Mouse (Mus musculus) midbrain, embryonic 15.5 days (tissue): Measurements from ENCODE around the gene Taar8b. TPM values are rescaled to one million over a fixed set of nuclear protein-coding genes. Genes with fewer than 3 reads are reported as not detected.
"Not testable (repeated sequence)": the region's sequence is repeated elsewhere in the genome, so short reads cannot be mapped to it uniquely, and the experiment has no call there.

Experiments used
- ATAC-seq: fragments of 200-750 bp; cut with Nextera tagmentation; replicated peaks from 2 replicates; pipeline ENCODE4 v1.8.0; 2017; ENCODE audit warnings: moderate TSS enrichment
- H3K27ac ChIP-seq: fragments of 300-500 bp; sonication (generic); 2 replicates; pipeline ENCODE4 v1.5.1; 2015; ENCODE audit warnings: mild to moderate bottlenecking, inconsistent platforms
- H3K27me3 ChIP-seq: fragments of 300-500 bp; sonication (generic); replicated peaks from 2 replicates; pipeline ENCODE4 v1.6.1; 2015; ENCODE audit warnings: inconsistent platforms
- H3K36me3 ChIP-seq: fragments of 300-500 bp; sonication (generic); replicated peaks from 2 replicates; pipeline ENCODE4 v1.6.1; 2015; ENCODE audit warnings: inconsistent platforms
- H3K4me1 ChIP-seq: fragments of 300-500 bp; sonication (generic); 2 replicates; pipeline ENCODE4 v1.6.1; 2015; ENCODE audit warnings: inconsistent platforms
- H3K4me2 ChIP-seq: fragments of 300-500 bp; sonication (generic); 2 replicates; pipeline ENCODE4 v1.6.1; 2015; ENCODE audit warnings: inconsistent platforms, mild to moderate bottlenecking, moderate library complexity
- H3K4me3 ChIP-seq: fragments of 300-500 bp; sonication (generic); 2 replicates; pipeline ENCODE4 v1.5.1; 2015; ENCODE audit warnings: mild to moderate bottlenecking, inconsistent platforms
- H3K9ac ChIP-seq: fragments of 300-500 bp; sonication (generic); 2 replicates; pipeline ENCODE4 v1.6.1; 2015; ENCODE audit warnings: mild to moderate bottlenecking, inconsistent platforms
- H3K9me3 ChIP-seq: fragments of 300-500 bp; sonication (generic); 2 replicates; pipeline ENCODE4 v1.6.1; 2016; ENCODE audit warnings: inconsistent platforms
- WGBS: fragments of 180-500 bp; shearing (Covaris S2); methylation state at CpG from one replicate; pipeline ENCODE4 v1.1.7; 2015; ENCODE audit warnings: mixed read lengths; 5-methylcytosine and 5-hydroxymethylcytosine counted together
- polyA plus RNA-seq: library from polyadenylated mRNA; unstranded; fragments of >200 nt; fragmentation: Nextera tagmentation; extraction: Ambion mirVana; gene quantifications from 2 replicates; pipeline ENCODE4 v1.2.1, GENCODE M21; 2015

The Taar8b gene
- not detected in 2 replicates for polyA plus RNA-seq

DNA sequence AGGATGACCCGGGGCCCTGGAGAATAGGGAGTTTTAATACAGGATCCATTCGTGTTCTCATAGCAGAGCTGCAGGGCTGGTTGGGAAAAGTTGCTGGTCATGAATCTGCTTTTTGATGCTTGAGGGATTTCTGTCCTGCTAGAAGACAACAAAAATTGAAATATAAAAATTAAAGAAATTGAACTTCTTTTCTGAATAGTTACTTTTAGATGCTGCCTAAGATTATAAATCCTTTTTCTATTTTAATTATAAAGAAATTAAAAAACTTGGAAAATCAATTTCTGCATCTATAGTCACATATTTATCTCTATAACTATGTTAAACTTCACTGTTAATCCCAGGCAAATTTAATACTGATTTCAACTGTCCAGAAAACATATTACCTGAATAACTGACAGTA lies at the start of gene Taar8b:
Gene Taar8b, minus strand, starts transcription at position 101 of the 400 bp plus-strand sequence.
- no peak within 1 kb of the TSS for H3K9ac ChIP-seq
- 68% methylated on average over 2 of the region's 2 CpGs for WGBS
- no peaks in the 10 kb centered on the region for H3K4me1 ChIP-seq
- no peak within 1 kb of the TSS for H3K4me2 ChIP-seq
- no peak within 1 kb of the TSS for H3K4me3 ChIP-seq
- H3K27me3 ChIP-seq, result no peaks in the 10 kb centered on the region
- H3K27ac ChIP-seq, result no peak within 1 kb of the TSS
- no peak for ATAC-seq
- no peaks in the 10 kb centered on the region for H3K36me3 ChIP-seq
- no peaks in the 10 kb centered on the region for H3K9me3 ChIP-seq

DNA sequence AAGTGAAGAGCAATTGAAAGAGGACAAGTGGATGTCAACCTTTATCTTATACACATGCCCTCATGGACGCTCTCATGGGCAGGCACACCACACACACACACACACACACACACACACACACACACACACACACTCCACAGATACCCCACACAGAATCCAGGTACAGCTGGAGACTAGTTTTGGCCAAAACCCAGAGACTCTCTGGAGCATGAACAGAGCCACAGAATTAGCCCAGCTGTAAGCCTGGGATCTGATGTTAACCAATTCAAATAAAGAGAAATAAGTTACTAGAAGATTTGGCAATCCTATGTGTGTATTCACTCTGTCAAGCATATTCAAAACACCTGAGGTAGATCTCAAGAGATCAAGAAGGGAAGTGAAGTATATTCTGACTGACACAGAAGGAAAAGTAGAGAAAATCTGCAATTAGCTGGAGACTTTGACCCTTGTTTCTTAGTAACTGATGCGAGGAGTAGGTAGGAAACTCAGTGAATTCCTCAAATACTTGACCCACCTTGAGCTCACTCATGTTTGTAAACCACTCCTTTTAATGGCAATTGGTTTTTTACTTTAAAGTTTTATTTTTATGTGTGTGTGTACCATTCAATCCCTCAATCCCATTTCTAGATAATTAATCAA lies 46.6 kb upstream of the Taar8b start:
- Histone ChIP-seq H3K4me3 (no peak overlapping the region), H3K4me2 (no peak overlapping the region), H3K9ac (no peak overlapping the region), H3K27ac (no peak overlapping the region), H3K36me3 (no peaks in the 10 kb centered on the region), H3K4me1 (no peaks in the 10 kb centered on the region), H3K27me3 (no peaks in the 10 kb centered on the region), H3K9me3 (no peaks in the 10 kb centered on the region)
- no peak for ATAC-seq
- WGBS, result 82% methylated on average over 2 of the region's 2 CpGs

DNA sequence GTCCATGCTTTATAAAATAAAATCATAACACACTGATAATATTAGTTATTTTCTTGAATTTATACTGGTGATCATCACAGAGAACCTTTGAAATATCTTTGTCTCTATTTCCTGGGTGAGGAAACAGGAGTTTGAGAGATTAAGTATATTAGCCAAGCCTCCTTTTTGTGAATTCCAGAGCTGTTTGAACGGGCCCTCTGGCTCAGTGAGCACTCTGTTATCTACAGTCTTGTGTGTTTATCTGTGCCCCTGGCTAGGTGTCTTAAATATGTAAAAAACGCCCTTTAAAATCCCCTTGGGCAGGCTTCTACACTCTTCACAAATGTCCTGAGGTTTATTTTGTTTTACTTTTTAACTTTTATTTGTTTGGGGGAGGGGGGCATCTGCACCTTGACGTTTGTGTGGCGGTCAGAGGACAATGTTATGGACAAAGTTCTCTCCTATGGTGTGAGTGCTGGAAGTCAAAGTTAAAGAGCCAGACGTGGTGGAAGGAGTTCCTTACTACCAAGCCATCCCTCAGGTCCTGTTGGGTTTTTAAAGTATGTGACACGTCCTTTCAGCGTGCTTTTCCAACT lies 42.1 kb upstream of the Taar8b start:
- no peaks in the 10 kb centered on the region for H3K27me3 ChIP-seq
- WGBS, result 68% methylated on average over 7 of the region's 7 CpGs
- no peak for ATAC-seq
- no peak overlapping the region for H3K27ac ChIP-seq
- no peak overlapping the region for H3K4me3 ChIP-seq
- no peak overlapping the region for H3K4me2 ChIP-seq
- H3K4me1 ChIP-seq, result no peaks in the 10 kb centered on the region
- no peak overlapping the region for H3K9ac ChIP-seq
- H3K36me3 ChIP-seq, result no peaks in the 10 kb centered on the region
- no peaks in the 10 kb centered on the region for H3K9me3 ChIP-seq

GRCm38 (mm10) chr10:24133132-24133531 lies 41.0 kb upstream of the Taar8b start:
- no peak for ATAC-seq
- Histone ChIP-seq H3K27me3 (no peaks in the 10 kb centered on the region), H3K4me3 (no peak overlapping the region), H3K27ac (no peak overlapping the region), H3K9ac (no peak overlapping the region), H3K9me3 (no peaks in the 10 kb centered on the region), H3K4me1 (no peaks in the 10 kb centered on the region), H3K36me3 (no peaks in the 10 kb centered on the region), H3K4me2 (no peak overlapping the region)
- 58% methylated on average over 2 of the region's 2 CpGs for WGBS

DNA sequence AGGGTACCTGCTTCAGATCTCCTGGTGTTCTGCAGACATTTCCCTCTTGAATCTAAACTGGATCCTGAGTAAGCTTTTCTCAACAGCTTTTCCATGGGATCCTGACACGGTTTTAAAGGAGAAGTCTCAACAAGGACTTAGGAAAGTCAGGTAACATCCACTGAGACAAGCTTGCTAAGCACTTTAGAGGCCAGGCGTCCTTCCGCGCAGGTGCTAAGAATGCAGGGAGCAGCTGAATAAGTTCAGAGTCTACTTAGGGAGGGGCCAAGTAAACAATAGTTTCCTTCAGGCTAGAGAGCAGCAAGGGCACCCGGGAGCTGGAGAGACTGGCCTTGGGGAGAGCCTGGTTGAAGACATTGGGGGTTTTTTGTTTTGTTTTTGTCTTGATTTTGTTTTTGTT lies 40.2 kb upstream of the Taar8b start:
- H3K9ac ChIP-seq, result no peak overlapping the region
- H3K4me1 ChIP-seq, result no peaks in the 10 kb centered on the region
- no peak overlapping the region for H3K27ac ChIP-seq
- H3K4me3 ChIP-seq, result no peak overlapping the region
- no peaks in the 10 kb centered on the region for H3K36me3 ChIP-seq
- no peak overlapping the region for H3K4me2 ChIP-seq
- 10% methylated on average over 5 of the region's 5 CpGs for WGBS
- no peaks in the 10 kb centered on the region for H3K9me3 ChIP-seq
- H3K27me3 ChIP-seq, result no peaks in the 10 kb centered on the region
- ATAC-seq, result no peak

DNA sequence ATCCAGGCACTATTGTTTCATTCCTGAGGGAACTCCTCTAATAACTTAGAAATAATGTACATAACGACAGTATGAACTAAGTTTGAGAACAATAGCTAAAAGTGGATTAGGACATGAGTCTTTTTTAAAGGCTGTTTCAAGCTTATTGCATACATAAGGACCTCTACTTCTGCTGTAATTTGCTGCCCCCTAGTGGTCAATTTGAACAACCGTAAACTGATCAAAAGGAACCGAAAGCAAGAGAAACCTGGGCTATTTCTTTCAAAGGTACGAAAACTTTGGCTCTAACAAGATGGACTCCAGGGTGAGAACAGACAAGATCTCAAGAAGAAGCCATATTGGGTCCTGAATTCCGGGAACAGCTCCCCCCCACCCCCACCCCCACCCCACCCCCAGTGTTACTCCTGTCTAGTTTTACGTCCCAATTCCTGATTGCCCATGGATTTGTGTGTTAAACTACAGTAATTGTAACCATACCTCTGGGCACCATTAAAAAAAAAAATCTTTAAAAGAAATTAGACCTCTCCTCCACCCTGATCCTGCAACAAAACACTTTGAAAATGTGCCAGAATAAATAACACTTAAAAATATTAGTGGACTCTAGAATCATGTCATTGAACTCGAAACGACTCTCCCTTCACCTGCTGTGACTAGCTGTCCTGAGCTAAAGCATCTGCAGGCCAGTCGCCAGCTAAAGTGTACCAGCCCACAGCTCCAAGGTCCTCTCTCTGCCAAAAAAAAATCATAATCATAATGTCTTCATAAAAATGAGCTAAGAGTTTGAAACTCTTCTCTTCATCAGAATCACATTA lies 39.6 kb upstream of the Taar8b start:
- Histone ChIP-seq H3K27me3 (no peaks in the 10 kb centered on the region), H3K27ac (no peak overlapping the region), H3K36me3 (no peaks in the 10 kb centered on the region), H3K4me3 (no peak overlapping the region), H3K4me2 (no peak overlapping the region), H3K9ac (no peak overlapping the region), H3K4me1 (no peaks in the 10 kb centered on the region), H3K9me3 (no peaks in the 10 kb centered on the region)
- ATAC-seq, result peak; percentile 89
- 25% methylated on average over 9 of the region's 9 CpGs for WGBS

GRCm38 (mm10) chr10:24111116-24111778 lies 19.2 kb upstream of the Taar8b start:
- ATAC-seq, result no peak
- WGBS, result 57% methylated on average over 6 of the region's 6 CpGs
- H3K9ac ChIP-seq, result no peak overlapping the region

GRCm38 (mm10) chr10:24109434-24109833 lies 17.3 kb upstream of the Taar8b start, which contains the start of gene Taar9:
Taar9 (minus strand) TSS chr10:24109534.
- H3K4me2 ChIP-seq, H3K4me1 ChIP-seq, H3K9me3 ChIP-seq, ATAC-seq, H3K27ac ChIP-seq, H3K36me3 ChIP-seq, H3K4me3 ChIP-seq, H3K9ac ChIP-seq, H3K27me3 ChIP-seq: not testable (repeated sequence)
- WGBS, result 88% methylated on average over 8 of the region's 8 CpGs

More at GRCm38 (mm10) chr10:24111116-24111778, 19.2 kb upstream of the Taar8b start:
- no peaks in the 10 kb centered on the region for H3K4me1 ChIP-seq
- no peaks in the 10 kb centered on the region for H3K27me3 ChIP-seq
- H3K4me2 ChIP-seq, result no peak overlapping the region
- H3K36me3 ChIP-seq, result no peaks in the 10 kb centered on the region
- H3K27ac ChIP-seq, result no peak overlapping the region
- no peaks in the 10 kb centered on the region for H3K9me3 ChIP-seq
- H3K4me3 ChIP-seq, result no peak overlapping the region

GRCm38 (mm10) chr10:24108236-24108635 lies 16.1 kb upstream of the Taar8b start:
- H3K9ac ChIP-seq, result no peak overlapping the region
- H3K27me3 ChIP-seq, result no peaks in the 10 kb centered on the region
- WGBS, result 44% methylated on average over 3 of the region's 3 CpGs
- ATAC-seq, result no peak
- no peaks in the 10 kb centered on the region for H3K36me3 ChIP-seq
- no peak overlapping the region for H3K4me3 ChIP-seq
- no peak overlapping the region for H3K4me2 ChIP-seq
- H3K9me3 ChIP-seq, result no peaks in the 10 kb centered on the region
- no peak overlapping the region for H3K27ac ChIP-seq
- no peaks in the 10 kb centered on the region for H3K4me1 ChIP-seq

- Histone ChIP-seq H3K4me3 (no peak overlapping the region), H3K27me3 (no peaks in the 10 kb centered on the region), H3K36me3 (no peaks in the 10 kb centered on the region), H3K9me3 (no peaks in the 10 kb centered on the region), H3K27ac (no peak overlapping the region), H3K4me1 (no peaks in the 10 kb centered on the region), H3K9ac (no peak overlapping the region), H3K4me2 (no peak overlapping the region)
- no peak for ATAC-seq
- 58% methylated on average over 5 of the region's 5 CpGs for WGBS
Measured at GRCm38 (mm10) chr10:24107747-24108146, 15.7 kb upstream of the Taar8b start.

DNA sequence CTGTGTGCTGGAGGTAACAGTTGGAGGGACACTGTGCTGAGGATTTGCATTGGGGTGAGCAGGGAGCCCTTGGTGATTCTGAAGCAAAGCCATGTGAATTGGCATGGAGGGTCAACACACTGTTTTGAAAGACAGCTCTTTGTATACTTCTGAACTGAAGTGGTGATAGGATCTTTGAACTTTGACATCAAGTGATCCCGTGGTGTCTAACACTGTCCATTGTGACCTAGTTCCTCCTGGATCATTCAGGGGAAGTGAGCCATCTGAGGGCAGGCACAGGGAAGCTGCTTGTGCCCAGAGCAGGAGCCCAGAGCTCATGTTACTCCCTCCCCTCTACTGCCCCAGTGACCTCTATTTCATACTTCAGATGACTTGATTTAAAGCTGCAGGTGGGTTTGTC lies 11.2 kb upstream of the Taar8b start:
- not testable (repeated sequence) for H3K4me3 ChIP-seq, H3K36me3 ChIP-seq, H3K27me3 ChIP-seq, H3K9me3 ChIP-seq, H3K4me2 ChIP-seq, ATAC-seq, H3K9ac ChIP-seq, H3K4me1 ChIP-seq, H3K27ac ChIP-seq
- 42% methylated on average over 1 of the region's 1 CpGs for WGBS

DNA sequence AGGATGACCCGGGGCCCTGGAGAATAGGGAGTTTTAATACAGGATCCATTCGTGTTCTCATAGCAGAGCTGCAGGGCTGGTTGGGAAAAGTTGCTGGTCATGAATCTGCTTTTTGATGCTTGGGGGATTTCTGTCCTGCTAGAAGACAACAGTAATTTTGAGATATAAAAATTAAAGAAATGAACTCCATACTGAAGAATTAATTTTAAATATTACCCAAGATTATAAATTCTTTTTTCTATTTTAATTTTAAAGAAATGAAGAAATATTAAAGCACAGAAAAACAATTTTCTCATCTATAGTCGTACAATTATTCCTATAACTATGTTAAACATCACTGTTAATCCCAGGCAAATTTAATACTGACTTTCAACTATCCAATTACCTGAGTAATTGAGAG lies 9.7 kb upstream of the Taar8b start, which contains the start of gene Taar8c:
Gene Taar8c, minus strand, starts transcription at position 101 of the 400 bp plus-strand sequence.
- H3K4me2 ChIP-seq, H3K27ac ChIP-seq, H3K4me3 ChIP-seq, H3K27me3 ChIP-seq, H3K4me1 ChIP-seq, ATAC-seq, H3K9me3 ChIP-seq, H3K36me3 ChIP-seq, H3K9ac ChIP-seq: not testable (repeated sequence)
- WGBS, result 83% methylated on average over 1 of the region's 3 CpGs
